Mouse (Mus musculus) olfactory bulb, adult 2 months (tissue): ENCODE measurements around the gene Camkmt.

Experiments used
- CTCF ChIP-seq: fragments of 200-500 bp; IDR thresholded peaks from 2 replicates; pipeline ENCODE4 v1.5.1; 2012; ENCODE audit warnings: low read depth, mild to moderate bottlenecking, low read length, moderate library complexity; ENCODE audit not compliant: insufficient read depth
- POLR2A ChIP-seq: fragments of 200-500 bp; IDR thresholded peaks from 2 replicates; pipeline ENCODE4 v1.6.1; 2012; ENCODE audit warnings: mild to moderate bottlenecking, low read depth, low read length, moderate library complexity; ENCODE audit not compliant: insufficient read depth

DNA sequence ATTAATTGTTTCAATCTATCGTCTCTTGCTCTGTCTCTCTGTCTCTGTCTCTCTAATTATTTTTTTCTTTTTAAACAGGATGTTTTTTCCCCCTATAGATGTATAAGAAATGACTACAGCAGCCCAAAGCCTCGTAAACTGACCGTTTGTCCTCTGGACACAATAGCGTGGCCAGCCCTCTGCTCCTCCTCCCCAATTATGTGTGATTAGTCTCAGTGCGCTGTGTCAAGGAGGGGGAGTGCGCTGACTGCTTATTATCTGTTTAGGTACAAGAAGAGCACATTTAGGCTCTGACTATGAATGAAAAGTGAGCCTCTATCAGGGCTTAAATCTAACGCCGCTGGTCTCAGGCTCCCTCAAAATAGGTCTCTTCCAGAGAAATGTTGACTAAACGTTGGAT is 368.2 kb downstream of the Camkmt start:
- TF ChIP-seq CTCF (no peak), POLR2A (no peak)
